Mouse (Mus musculus): ENCODE measurements around the gene Gm15217. TPM values are rescaled to one million over a fixed set of nuclear protein-coding genes. Genes with fewer than 3 reads are reported as not detected.

Gene Gm15217
- not detected for total RNA-seq (2021)

GRCm38 (mm10) chr14:46379285-46379684 is at the start of gene Gm15217:
Gm15217 (plus strand) TSS chr14:46379414.
- no peak for DNase-seq (ENCODE audit: extremely low spot score in 1 of 2, low spot score in 2 of 2)
- intact Hi-C loops (cut with DNase I): no loop called here

DNA sequence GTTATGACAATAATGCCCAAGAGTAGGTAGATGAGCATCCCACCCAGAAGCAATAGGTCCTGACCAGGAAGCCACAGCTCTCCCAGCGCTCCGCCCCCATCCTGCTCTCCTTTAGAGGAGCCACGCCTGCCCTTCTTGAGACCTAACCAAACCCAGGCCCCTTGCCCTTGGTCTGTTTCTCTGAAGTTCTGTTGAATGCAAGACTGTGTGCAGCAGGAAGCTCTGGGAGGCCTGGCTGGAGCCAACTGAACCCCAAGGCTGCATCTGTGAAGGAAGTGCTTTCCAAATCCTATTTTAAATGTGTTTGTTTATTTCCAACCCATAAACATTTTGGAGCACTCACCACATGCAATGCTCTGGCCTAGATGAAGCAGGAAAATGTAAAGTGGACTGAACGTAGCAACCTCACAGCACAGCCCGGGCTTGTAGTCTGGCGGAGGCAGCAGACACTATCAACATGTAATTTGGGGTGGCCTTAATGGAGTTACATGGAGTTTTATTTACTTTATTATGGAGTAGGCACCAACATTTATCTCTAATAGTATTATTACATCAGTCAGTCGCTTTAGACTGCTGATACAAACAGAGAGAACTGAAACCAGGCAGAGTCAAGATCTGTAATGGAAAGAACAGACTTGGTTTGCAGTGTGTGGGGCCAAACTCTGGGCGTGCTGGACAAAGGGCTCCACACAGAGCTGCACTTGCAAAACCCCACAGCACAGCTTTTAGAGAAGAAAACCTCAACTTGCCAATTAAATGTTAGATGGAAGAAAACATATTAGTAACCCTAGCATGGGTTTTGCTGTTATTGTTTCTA is 45.6 kb upstream of the Gm15217 start:
- DNase-seq (ENCODE audit: extremely low spot score in 1 of 2, low spot score in 2 of 2): no peak
- intact Hi-C loops (cut with DNase I): no loop called here

DNA sequence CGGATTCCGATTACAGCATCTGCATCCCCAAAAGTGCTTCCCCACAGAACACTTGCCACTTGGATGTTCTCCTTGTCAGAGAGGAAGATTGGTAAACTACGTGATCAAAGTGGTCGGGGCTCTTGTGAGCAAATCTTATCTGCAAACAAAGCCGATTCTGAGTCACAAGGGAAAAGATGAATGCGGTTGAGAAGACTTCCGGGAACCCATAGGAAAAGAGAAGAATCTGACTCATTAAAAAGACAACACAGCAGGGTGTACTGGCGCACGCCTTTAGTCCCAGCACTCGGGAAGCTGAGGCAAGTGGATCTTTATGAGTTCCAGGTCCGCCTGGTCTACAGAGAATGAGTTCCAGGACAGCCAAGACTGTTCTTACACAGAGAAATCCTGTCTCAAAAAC is 40.4 kb upstream of the Gm15217 start:
- no peak for DNase-seq (ENCODE audit: extremely low spot score in 1 of 2, low spot score in 2 of 2)
- intact Hi-C loops (cut with DNase I): no loop called here

DNA sequence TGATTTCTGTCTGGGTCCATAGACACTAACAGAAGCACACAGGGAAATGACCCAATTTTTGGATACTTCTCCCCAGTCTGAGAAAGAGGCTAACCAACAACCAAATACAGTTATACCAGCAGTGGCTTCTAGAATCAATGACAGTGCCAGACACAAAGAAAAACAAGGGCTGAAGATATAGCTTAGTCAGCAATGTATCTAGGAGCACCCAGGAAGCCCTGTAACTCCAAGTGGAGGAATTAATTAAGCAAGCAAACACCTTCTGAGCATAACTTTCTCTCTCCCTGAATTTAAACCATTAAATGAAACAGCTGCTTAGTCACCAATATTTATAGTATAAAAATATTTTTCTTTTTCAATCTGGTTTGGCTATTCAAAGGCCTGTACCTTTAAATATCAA is 34.5 kb upstream of the Gm15217 start:
- no peak for DNase-seq (ENCODE audit: extremely low spot score in 1 of 2, low spot score in 2 of 2)
- intact Hi-C loops (cut with DNase I): no loop called here

- no peak for DNase-seq (ENCODE audit: extremely low spot score in 1 of 2, low spot score in 2 of 2)
- intact Hi-C loops (cut with DNase I): no loop called here
Observed at GRCm38 (mm10) chr14:46357286-46357685, 21.9 kb upstream of the Gm15217 start.

DNA sequence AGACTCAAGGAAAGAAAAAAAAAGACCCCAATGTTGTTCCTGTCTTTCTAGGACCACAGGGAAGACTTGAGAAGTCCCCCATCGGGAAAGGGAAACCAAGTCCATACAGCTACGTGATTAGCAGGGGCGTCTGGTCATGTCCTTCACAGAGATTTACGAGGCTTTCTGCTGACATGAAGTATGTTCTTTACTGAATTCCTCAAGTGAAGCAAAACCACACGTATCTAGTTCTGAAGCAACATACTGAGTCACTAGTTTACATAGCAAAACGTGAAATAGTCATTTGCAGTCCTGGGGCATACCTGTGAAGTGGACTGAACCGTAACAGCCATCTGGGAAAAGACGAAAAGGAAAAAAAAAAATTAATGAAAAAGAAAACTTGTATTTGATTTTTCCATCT is 21.5 kb upstream of the Gm15217 start:
- intact Hi-C loops (cut with DNase I): no loop called here
- no peak for DNase-seq (ENCODE audit: extremely low spot score in 1 of 2, low spot score in 2 of 2)

DNA sequence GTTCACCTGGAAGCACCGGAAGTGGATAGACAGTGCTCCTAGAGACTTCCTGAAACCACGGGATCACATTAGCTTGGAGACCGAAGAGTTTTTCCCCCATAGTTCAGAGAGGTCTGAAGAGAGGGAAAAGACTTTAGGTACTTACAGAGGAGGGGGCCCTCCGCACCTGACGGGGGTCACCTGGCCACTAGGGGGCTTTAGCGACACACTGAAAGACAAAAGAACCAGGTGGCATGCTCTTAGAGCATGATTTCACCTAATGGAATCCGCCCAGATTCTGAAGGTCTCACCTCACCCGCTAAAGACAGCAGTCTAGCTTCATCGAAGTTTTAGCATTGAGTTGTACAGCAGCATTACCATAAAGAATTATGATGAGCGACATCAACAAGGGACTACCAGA is 16.0 kb upstream of the Gm15217 start:
- intact Hi-C loops (cut with DNase I): no loop called here

DNA sequence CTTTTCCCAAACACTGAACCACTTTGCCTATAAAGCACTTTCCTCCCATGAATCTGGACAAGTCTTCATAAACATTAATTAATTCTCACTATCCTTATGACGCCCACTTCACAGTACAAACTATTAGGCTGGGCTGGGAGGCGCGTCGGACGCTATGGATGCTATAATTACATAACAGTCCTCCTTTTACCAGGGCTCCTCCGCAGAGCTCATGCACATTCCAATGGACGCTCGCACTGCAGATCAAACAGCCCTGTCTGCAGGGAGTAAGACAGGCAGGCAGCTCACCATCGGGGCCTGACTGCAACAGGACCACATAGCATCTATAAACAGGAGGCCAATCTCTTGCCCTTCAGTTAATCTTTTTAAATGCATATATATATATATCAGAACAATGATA is 6.8 kb upstream of the Gm15217 start:
- intact Hi-C loops (cut with DNase I): no loop called here
- DNase-seq (ENCODE audit: extremely low spot score in 1 of 2, low spot score in 2 of 2): no peak

More for the DNA sequence above, 16.0 kb upstream of the Gm15217 start:
- DNase-seq (ENCODE audit: extremely low spot score in 1 of 2, low spot score in 2 of 2): no peak

DNA sequence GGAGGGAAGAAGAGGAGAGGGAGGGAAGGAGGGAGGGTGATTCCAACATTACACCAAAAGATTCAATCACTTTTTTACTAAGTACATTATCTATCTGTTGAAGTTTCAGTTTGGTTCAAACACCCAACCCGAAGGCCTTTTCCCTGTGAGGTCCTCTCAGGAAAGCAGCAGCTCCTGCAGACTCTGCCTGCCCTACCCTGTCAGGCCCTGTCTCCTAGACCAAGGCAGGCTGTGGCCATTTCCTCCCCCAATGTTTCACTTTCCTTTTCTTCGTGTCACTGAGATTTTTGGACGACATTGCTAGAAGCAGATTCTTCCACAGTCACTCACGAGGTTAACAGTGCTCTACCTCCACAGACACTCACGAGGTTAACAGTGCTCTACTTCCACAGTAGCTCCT is 3.4 kb upstream of the Gm15217 start:
- DNase-seq (ENCODE audit: extremely low spot score in 1 of 2, low spot score in 2 of 2): no peak
- intact Hi-C loops (cut with DNase I): no loop called here

DNA sequence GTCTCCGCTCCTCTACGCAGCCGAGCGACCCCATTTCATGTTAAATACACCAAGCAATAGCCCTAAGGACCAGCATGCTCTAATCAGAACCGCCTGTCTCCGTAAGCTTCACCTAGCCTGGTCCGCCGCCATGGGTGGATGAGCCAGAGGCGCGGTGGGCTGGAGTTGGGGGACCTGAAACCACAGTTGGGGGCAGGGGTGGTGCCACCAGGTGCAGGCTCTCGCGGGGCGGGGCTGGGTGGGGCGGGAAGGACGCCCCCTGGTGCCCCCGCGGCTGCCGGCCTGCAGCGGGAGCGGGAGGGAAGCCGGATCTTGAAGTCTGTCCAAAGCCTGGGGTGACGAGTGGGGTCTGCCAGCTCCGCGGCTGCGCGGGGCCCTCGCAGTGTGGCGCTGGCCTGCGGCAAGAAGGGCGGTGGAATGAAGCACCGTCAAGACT is 1.1 kb downstream of the Gm15217 start:
- intact Hi-C loops (cut with DNase I): no loop called here

DNA sequence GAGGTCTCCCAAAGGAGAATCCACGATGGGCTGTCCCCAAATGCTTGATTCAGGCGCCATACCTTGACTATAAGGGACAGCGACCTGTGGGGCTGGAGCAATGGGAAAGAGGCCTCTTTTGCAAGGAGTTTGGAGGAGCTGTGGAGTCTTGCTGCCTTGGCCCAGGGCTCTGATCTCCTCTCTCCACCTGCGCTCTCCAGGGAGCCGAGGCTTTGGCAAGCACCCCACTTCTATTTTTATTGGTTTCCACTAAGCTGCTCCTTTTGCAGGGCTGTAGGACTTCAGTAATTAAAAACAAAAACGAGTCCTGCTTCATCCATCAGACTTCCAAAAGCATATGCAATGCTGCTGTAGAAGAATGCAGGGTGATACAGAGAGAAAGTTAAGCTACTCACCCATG is 2.2 kb downstream of the Gm15217 start:
- DNase-seq (ENCODE audit: extremely low spot score in 1 of 2, low spot score in 2 of 2): peak in 1 of 2 experiments; percentile 44
- intact Hi-C loops (cut with DNase I): no loop called here

More for the DNA sequence above, 1.1 kb downstream of the Gm15217 start:
- peak in 1 of 2 experiments; percentile 76 for DNase-seq (ENCODE audit: extremely low spot score in 1 of 2, low spot score in 2 of 2)

DNA sequence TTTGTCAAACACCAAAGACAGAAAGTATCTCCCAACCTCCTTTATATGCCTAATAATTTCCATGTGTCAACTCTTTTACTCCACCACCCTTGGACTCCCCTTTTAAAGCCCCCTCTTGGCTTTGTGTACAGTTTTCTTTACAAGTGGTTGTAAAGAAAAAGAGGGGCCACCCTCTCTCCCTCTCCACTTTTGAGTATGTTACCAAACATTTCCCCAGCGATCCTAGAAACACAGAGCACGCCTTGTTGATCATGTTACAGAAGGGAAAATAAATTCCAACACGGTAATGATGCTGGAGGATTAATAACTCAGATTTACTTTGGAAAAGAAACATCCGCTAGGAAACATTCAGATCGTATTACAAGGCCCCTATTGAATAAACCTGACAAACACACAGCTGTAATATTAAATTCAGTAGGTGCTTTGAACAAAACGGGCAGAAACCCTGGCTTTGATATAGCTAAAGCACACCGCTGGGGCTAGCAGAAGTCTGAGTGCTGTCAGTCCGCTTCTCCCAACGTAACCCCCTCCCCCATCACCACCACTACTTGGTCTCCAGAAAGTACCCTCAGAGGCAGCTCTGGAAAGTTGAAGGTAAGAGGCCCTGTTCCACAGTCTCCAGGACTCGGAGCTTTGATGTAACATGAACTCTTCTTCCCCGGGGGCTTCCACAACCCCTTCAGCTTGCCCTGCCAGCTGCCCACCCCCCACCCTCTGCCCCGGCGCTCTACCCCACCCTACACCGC is 5.9 kb downstream of the Gm15217 start:
- intact Hi-C loops (cut with DNase I): no loop called here
- DNase-seq (ENCODE audit: extremely low spot score in 1 of 2, low spot score in 2 of 2): no peak

DNA sequence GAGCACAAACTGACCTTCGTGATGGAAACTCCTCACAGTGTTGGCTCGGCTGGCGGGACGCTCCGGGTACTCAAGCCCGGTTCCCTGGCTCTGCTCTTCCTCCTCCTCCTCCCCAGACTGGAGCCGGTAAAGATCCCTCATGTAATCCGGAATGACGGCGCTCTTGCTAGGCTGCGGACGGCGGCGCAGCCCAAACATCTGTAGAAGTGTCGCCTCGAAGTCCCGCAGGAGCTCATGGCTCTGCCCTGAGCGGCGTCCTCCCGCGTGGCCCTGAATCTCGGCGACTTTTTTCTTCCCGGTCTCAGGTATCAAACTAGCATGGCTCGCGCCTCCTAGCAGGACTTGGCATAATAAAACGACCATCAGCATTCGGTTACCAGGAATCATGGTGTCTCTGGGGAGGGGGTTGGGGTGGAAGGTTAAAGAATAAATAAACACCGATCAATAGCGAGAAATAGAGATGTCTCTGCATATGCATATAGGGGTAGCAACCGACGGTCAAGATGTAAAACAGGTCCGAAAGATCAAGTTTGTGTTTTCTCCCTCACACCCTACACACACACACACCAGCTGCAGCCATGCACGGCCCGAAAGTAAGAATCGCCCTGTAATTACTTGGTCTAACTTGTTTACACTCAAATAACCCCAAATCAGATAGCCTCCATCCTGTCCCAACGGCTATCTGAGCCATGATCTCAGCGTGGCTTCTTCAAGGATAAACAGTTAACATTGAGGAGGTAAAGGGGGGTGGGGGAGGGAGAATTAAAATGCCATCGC is 6.7 kb downstream of the Gm15217 start:
- no peak for DNase-seq (ENCODE audit: extremely low spot score in 1 of 2, low spot score in 2 of 2)
- intact Hi-C loops (cut with DNase I): no loop called here

DNA sequence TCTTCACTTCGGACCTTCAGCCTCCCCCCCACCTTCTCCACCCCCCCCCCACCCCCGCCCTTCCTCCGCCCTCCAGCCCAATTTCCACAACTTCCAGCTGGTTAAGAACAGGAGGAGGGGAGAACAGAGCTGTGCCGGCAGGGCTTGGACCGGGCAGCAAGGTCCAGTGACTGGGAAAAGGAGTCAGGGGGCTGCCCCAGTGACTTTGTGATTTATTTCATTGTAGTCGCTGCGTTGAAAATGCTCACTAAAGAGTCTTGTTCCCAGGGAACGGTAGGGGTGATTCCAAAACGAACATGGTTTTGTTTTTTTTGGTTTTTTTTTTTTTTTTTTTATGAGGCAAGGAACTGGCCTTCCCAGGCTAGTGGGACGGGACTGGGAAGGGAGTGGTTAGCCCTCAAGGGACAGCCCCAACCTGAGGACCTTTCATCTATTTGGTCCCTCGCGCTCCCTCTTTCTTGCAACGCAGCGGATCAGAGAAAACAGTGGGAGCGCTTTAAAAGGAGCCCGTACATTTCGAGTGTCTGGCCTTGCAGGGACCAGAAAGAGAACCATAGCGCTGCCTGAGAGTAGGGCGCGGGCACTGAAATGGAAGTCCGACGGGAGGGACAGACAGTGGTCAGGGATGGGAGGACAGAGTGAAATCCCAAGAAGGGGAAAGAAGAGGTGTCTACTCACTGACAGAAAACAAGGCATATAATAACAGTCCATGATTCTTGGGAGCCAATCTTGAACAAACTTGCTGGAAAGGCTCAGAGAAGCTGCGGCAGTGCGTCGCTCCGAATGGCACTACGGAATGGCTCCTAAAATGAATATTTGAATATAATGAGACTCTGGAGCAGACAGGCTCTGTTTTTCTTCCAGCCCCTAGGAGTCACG is 7.5 kb downstream of the Gm15217 start:
- DNase-seq (ENCODE audit: extremely low spot score in 1 of 2, low spot score in 2 of 2): no peak

GRCm38 (mm10) chr14:46387357-46387671 is 8.1 kb downstream of the Gm15217 start:
- DNase-seq (ENCODE audit: extremely low spot score in 1 of 2, low spot score in 2 of 2): peak in 1 of 2 experiments; percentile 90
- intact Hi-C loops (cut with DNase I): no loop called here

More for the DNA sequence above, 7.5 kb downstream of the Gm15217 start:
- intact Hi-C loops (cut with DNase I): no loop called here

DNA sequence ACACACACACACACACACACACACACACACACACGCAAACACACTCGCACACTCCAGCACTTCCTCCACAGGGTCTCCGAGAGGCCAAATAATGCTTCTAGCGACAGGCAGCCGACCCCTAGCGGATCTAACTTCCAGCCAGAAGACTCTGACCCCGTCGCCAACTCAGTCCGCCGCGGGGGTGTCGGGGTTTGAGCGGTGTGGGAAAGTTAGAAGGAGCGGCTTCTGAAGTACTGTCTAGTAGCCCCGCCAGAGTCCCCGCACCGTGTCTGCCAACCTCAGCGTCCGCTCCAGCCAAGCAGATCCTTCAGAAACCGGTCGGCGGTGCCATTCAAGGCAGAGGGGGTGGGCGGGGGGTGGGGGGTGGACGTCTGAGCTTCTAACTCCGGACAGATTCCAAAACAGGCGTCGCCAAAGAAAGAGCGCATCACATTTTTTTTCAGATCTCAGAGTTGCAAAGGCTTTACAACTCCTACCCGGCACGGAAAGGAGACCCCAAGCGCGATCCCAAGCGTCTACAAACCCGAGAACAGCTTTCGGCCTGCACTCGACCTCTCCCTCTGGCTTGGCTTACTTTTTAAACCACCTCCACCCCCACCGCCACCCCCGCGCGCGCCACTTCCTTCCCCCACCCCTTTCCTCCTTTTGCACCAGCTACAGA is 8.7 kb downstream of the Gm15217 start:
- DNase-seq (ENCODE audit: extremely low spot score in 1 of 2, low spot score in 2 of 2): peak in 1 of 2 experiments; percentile 64
- intact Hi-C loops (cut with DNase I): no loop called here

- intact Hi-C loops (cut with DNase I): no loop called here
- DNase-seq (ENCODE audit: extremely low spot score in 1 of 2, low spot score in 2 of 2): peak in 1 of 2 experiments; percentile 56
Observed at GRCm38 (mm10) chr14:46388636-46389035, 9.4 kb downstream of the Gm15217 start.

All from left cerebral cortex, postnatal 10 days (tissue).